Mouse (Mus musculus) erythroid progenitor cell, adult 5-6 weeks (primary cell): Measurements from ENCODE around the gene 4930524B15Rik. TPM values are rescaled to one million over a fixed set of nuclear protein-coding genes. Genes with fewer than 3 reads are reported as not detected.
"Not testable (repeated sequence)": the region's sequence is repeated elsewhere in the genome, so short reads cannot be mapped to it uniquely, and the experiment has no call there.

Experiments
- ATAC-seq: replicated peaks from 2 replicates; pipeline ENCODE4 v1.8.0; 2016; ENCODE audit warnings: moderate number of reproducible peaks, mild to moderate bottlenecking, moderate TSS enrichment, inconsistent platforms; ENCODE audit not compliant: poor library complexity, low FRiP score, severe bottlenecking
- total RNA-seq, 2 experiments: library from RNA; stranded (forward) in 1 of 2; stranded (reverse) in 1 of 2; fragments of 150-400 nt in 1 of 2; fragments of 186-747, 209-891 nt in 1 of 2; gene quantifications; 2 replicates each; pipeline versions ENCODE4 v1.2.3 to v1.2.4; 2015 to 2017; ENCODE audit warnings: low replicate concordance in 2 of 2

4930524B15Rik gene
- total RNA-seq (2015; ENCODE audit: low replicate concordance) = not detected in 2 replicates
- total RNA-seq (2017; ENCODE audit: low replicate concordance) = not detected in 2 replicates

DNA sequence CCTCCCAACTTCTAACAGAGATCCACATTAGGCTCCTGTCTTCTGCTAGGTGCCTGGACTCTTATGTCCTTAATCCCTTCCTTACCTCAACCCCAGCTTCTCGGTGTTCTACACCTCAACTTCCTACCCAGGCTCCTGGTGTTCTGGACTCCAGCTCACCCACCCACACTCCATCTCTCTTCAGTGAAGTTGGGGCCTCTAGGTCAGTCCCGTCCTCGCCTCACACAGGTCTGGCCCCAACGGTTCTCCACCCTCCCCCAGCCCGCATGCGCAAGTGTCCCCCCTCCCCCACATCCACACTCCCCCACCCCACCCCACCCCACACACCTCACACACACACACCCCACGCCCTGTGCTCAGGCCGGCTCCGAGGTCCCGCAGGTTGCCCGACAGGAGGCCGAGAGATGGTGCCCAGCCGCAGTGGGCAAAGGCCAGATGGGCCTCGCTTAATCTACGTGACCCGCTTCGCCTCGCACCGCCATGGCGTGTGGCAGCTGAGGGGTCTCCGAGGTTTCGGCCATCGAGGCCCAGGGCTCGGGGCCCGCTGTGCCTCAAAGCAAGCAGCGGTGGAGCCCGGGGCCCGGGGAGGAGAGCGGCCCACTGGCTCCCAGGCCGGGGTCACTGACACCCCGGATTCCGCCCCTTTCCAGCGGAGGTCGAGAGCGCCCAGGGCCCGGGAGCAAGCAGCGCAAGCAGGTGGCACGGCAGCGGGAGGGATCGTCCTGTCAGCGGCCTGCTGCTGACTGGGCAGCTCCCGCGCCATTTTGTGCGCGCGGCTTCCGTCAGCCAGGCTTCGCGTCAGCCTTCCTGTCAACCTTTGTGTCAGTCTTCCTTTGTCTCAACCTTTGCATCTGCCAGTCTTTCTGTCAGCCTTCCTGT is at the start of gene 4930524B15Rik:
Gene 4930524B15Rik (plus strand): TSS at position 337 of the 879 bp plus-strand sequence.
- no peak for ATAC-seq

DNA sequence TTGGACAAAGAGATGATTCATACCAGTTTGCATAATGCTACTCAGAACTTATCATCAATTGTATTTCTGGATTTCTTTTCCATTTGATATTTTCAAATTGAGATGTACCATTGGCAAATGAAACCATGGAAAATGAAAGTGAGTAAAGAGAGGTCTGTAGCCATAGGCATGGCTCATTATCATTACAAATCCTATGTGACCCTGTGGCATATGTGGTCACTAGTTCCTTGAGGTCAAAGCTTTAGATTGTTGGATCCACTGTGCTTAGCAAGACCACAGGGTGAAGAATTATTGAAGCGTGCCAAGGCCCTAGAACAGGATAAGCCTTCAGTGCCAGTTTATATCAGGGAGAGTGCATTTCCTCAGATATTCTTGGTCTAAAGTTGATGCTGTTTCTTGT is 47.6 kb upstream of the 4930524B15Rik start:
- no peak for ATAC-seq

- ATAC-seq = no peak
Observed at GRCm38 (mm10) chr11:31930051-31930450, 35.3 kb upstream of the 4930524B15Rik start.

GRCm38 (mm10) chr11:31935652-31936051 is 29.7 kb upstream of the 4930524B15Rik start:
- no peak for ATAC-seq

DNA sequence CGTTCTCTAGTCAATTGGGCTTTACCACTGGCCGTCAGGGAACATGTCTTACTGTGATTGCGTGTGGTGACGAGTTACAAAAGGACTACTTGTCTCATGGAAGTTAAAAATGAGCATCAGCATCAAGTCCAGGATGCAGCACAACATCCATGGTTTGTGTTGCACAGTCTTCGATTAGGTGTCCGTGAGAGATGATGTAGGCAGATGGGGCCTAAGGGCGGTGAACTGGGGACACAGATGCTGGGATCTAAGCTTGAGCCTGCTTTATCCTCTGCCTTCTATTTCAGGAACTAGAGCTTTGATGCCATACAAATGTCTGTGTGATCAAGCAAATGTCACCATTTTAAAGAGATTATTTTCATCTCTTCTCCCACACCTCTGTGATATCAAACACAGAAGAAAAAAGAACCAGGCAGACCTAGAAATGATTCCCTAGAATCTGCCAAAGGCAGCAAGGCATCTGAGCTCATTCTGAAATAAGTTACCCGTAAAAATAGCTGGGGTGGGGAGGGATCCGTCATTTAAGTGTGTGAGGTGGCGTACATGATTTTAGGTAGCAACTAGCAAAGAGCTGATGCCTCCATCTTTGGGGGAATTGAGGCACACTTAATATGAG is 28.4 kb upstream of the 4930524B15Rik start:
- no peak for ATAC-seq

- ATAC-seq = no peak
Observed at GRCm38 (mm10) chr11:31940898-31941639, 24.3 kb upstream of the 4930524B15Rik start.

- ATAC-seq = no peak
Observed at GRCm38 (mm10) chr11:31941640-31942638, 23.5 kb upstream of the 4930524B15Rik start.

DNA sequence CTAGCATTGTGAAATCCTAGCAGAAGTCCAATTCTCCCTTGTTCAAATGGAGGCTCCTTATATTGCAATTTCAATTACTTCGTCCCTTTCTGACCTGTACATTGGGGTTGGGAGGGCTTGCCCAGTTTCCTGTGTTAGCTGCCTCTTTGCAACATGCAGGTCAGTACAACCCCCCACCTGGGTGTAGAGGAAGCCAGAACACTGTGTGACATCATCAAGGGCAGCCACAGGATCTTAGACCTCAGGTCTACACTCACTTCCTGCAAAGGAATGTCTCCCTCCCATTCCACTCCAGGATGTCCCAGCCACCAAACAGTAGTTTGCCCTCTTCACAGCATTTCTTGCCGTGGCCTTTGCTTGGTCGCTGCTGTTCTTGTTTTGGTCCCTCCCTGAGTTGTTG is 19.9 kb upstream of the 4930524B15Rik start:
- no peak for ATAC-seq

DNA sequence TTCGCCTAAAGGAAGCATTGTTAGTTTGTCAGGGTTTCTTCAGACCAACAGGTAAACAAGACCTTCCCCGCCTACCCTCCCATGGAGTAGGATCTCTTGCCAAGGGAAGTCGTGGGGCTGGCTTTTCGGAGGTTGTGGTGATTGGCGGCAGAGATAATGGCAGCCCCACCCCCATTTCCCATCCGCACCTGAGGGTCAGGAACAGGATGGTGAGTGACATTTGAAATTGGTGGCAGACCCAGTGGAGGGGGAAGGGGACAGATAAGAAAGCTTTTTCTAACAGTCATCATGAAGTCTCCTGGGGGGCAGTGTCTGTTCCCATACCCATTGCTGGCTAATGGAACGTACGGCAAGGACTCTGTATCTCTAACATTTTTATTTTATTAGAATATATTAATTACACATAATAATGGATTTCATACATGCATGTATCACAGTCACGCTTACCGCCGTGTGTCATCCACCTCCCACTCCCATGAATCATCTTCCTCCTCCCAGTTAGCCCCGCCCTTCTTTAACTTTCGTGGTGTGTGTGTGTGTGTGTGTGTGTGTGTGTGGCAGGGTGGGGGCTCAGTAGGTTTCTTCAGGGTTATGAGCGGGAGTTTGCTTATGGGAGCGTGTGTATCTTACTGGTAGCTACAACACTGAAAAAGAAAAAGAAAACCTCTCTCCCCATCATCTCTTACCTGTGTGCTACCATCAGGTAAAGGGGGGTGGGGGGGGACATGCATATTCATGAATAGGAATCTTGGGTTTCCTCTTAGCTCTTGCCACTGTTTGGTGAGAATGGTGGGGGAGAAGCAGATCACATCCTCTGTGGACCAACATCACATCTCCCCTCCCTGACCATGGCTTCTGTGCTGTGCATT is 16.7 kb upstream of the 4930524B15Rik start:
- ATAC-seq = peak; percentile 44

GRCm38 (mm10) chr11:31949331-31949785 is 16.0 kb upstream of the 4930524B15Rik start:
- peak; percentile 89 for ATAC-seq

DNA sequence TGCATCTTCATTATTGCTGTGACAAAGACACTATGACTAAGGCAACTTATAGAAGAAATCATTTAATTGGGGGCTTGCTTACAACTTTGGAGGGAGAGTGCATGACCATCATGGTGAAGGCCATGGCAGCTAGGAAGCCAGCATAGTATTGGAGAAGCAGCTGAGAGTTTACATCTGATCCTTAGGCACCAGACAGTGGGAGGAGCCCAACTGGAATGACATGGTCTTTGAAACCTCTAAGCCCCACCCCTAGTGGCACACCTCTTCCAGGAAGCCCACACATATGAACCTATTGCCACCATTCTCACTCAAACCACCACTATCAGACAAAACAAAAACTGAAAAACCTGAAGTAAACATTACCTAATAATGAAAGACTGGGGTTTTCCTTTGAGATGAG is 5.3 kb upstream of the 4930524B15Rik start:
- ATAC-seq = no peak

- no peak for ATAC-seq
Observed at GRCm38 (mm10) chr11:31963993-31964392, 1.4 kb upstream of the 4930524B15Rik start.

DNA sequence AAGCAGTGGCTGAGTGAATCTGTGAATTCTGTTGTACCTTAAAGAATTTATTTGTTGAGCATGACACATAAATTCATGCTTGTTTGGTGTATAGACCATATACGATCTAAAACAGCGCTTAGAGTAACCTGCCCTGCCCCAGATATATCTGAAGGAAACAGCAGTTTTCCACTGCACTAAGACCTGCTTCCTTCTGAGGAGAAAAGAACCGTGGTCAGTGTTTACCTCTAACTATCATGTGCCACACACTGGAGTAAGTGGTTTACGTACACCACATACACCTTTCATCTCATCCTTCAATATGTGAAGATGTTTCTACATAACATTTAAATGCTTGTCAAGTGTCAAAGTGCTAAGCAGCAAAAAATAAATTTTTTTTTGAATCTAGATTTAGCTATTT is 8.7 kb downstream of the 4930524B15Rik start:
- ATAC-seq = no peak

GRCm38 (mm10) chr11:31974826-31975225 is 9.4 kb downstream of the 4930524B15Rik start:
- no peak for ATAC-seq

DNA sequence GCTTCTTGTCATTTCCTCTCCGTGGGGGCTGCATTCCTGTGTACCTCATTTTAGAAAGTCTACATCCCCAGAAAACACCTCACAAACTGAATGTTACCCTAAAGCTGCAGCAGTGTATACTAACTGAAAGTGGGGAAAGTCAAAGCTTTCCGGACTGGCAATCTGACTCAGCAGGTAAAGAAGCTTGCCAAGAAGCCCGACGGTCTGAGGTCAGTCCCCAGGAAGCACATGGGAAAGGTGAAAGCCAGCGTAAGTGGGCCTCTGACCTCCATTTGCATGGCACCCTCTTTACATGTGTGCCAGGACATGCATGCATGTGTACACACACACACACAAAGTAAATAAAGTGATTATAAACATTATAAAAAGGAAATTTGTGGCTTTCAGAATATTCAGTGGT is 10.3 kb downstream of the 4930524B15Rik start:
- no peak for ATAC-seq

DNA sequence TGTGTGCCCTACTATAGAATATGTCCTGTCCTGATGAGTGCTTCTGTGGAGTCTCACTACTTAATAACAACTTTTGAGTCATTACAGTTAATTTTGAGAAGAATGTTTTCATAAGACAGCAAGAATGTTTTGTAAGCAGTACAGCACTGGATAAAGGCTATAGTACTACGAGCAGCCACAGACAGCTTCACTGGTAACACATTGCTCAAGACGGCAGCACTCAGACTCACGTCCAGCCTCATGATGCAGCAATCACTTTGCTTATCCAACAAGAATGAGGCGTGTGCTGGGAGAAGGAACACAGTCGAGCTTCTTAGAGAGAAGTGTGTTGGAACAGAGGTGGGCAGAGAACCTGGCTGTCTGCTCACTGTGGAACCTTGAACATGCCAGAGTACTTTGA is 10.7 kb downstream of the 4930524B15Rik start:
- ATAC-seq = no peak

GRCm38 (mm10) chr11:31980089-31980488 is 14.7 kb downstream of the 4930524B15Rik start:
- ATAC-seq = not testable (repeated sequence)

DNA sequence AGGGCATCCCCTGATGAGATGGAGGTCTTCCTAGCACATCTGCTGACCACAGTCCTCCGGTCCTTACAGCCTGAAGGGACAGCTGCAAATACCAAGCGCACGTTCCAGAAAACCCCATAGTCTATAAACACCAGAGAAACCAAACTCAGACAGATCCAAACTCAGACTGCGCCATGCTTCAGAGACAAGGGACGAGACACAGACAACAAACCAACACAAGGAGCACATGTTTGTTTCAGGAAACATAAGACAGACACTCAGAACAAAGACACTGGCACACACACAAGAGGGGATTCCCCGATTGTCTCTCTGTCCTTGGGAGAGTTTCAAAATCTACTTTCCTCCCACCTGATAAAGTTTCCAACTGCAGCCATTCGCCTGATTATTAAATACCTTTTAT is 16.4 kb downstream of the 4930524B15Rik start:
- no peak for ATAC-seq
